Mouse (Mus musculus) spleen, adult 2 months (tissue): ENCODE measurements around the gene Serpinh1. TPM values are rescaled to one million over a fixed set of nuclear protein-coding genes. Genes with fewer than 3 reads are reported as not detected.

Source experiments
- DNase-seq, 2 experiments: peaks; one replicate each; pipeline versions ENCODE4 v3.0.0 to v3.0.0-alpha.2; 2012 to 2021; ENCODE audit warnings: low spot score in 2 of 2, low read depth in 1 of 2
- H3K27ac ChIP-seq: fragments of 200-500 bp; 2 replicates; pipeline ENCODE4 v1.5.1; 2012; ENCODE audit warnings: low read length, inconsistent platforms; ENCODE audit not compliant: insufficient read depth
- H3K27me3 ChIP-seq: fragments of 200-500 bp; 2 replicates; pipeline ENCODE4 v1.6.1; 2012; ENCODE audit warnings: mild to moderate bottlenecking, moderate library complexity, low read length, inconsistent platforms; ENCODE audit not compliant: control insufficient read depth, insufficient read depth
- H3K36me3 ChIP-seq: fragments of 200-500 bp; 2 replicates; pipeline ENCODE4 v1.6.1; 2012; ENCODE audit warnings: mild to moderate bottlenecking, low read length, inconsistent platforms; ENCODE audit not compliant: control insufficient read depth, insufficient read depth
- H3K4me1 ChIP-seq: fragments of 200-500 bp; 2 replicates; pipeline ENCODE4 v1.6.1; 2011; ENCODE audit warnings: inconsistent platforms; ENCODE audit not compliant: control insufficient read depth, insufficient read depth, insufficient read length
- H3K4me3 ChIP-seq: fragments of 200-500 bp; 2 replicates; pipeline ENCODE4 v1.5.1; 2011; ENCODE audit warnings: mild to moderate bottlenecking, inconsistent platforms; ENCODE audit not compliant: insufficient read depth, insufficient read length; ENCODE audit errors: extremely low read depth
- CTCF ChIP-seq: fragments of 200-500 bp; IDR thresholded peaks from 2 replicates; pipeline ENCODE4 v1.5.1; 2011; ENCODE audit warnings: mild to moderate bottlenecking, inconsistent platforms; ENCODE audit not compliant: insufficient read depth, insufficient read length, insufficient replicate concordance; ENCODE audit errors: extremely low read depth
- POLR2A ChIP-seq: fragments of 200-500 bp; IDR thresholded peaks from 2 replicates; pipeline ENCODE4 v1.6.1; 2011; ENCODE audit warnings: low read depth, low read length, inconsistent platforms
- WGBS: fragments of 180-500 bp; shearing (Covaris S2); methylation state at CpG from one replicate; pipeline ENCODE4 v1.1.7; 2018; 5-methylcytosine and 5-hydroxymethylcytosine counted together
- polyA plus RNA-seq: library from polyadenylated mRNA; depleted of rRNA; stranded (reverse); fragments of >200 nt; gene quantifications from 2 replicates; pipeline ENCODE4 v1.2.3, GENCODE M21; 2012

Serpinh1 gene
- polyA plus RNA-seq, 1 experiment: 69.3 TPM

DNA sequence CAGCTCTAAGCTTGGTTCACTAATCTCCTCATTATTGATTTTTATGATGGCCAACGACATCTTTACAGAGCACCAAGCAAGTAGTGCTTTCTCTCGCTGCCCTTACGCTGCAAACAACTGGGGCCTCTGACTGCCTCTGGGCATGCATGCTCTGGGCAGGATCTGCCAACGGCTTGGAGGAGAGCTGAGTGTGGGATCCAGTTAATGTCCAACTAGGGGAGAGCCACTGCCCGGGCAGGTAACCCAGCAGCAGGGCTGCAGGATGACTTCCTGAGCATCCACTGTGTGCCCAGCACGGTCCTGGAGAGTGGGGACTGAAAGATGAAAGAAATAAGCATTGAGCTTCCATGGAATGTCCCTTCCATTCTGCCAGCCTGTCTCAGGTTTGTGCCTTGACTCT lies 13.7 kb upstream of the Serpinh1 start:
- no peaks in the 10 kb centered on the region for H3K4me1 ChIP-seq
- H3K27me3 ChIP-seq: no peaks in the 10 kb centered on the region
- no peak overlapping the region for H3K4me3 ChIP-seq
- 86% methylated on average over 6 of the region's 6 CpGs for WGBS
- no peaks in the 10 kb centered on the region for H3K36me3 ChIP-seq
- TF ChIP-seq POLR2A (no peak), CTCF (no peak)
- H3K27ac ChIP-seq: no peak overlapping the region
- no peak for DNase-seq

- under 1% methylated on average over 5 of the region's 5 CpGs for WGBS
Observed at GRCm38 (mm10) chr7:99365069-99365468, 12.0 kb upstream of the Serpinh1 start.

GRCm38 (mm10) chr7:99362137-99362536 lies 9.1 kb upstream of the Serpinh1 start:
- no peak overlapping the region for H3K4me3 ChIP-seq
- H3K36me3 ChIP-seq: no peaks in the 10 kb centered on the region
- TF ChIP-seq POLR2A (no peak), CTCF (no peak)
- H3K27me3 ChIP-seq: no peaks in the 10 kb centered on the region
- 86% methylated on average over 2 of the region's 2 CpGs for WGBS
- H3K27ac ChIP-seq: no peak overlapping the region
- no peaks in the 10 kb centered on the region for H3K4me1 ChIP-seq
- no peak for DNase-seq

More at GRCm38 (mm10) chr7:99365069-99365468, 12.0 kb upstream of the Serpinh1 start:
- peak; percentile 32; the same call in 1 of the 2 replicates for TF ChIP-seq CTCF
- TF ChIP-seq POLR2A: no peak
- no peaks in the 10 kb centered on the region for H3K36me3 ChIP-seq
- no peaks in the 10 kb centered on the region for H3K4me1 ChIP-seq
- peak in 1 of 2 experiments; percentile 22 for DNase-seq
- no peak overlapping the region for H3K27ac ChIP-seq
- no peak overlapping the region for H3K4me3 ChIP-seq
- H3K27me3 ChIP-seq: no peaks in the 10 kb centered on the region

- H3K27ac ChIP-seq: peak overlapping the region; percentile 3; the same call in 1 of the 2 replicates
- H3K4me1 ChIP-seq: no peaks in the 10 kb centered on the region
- no peaks in the 10 kb centered on the region for H3K36me3 ChIP-seq
- TF ChIP-seq POLR2A (no peak), CTCF (no peak)
- no peaks in the 10 kb centered on the region for H3K27me3 ChIP-seq
- H3K4me3 ChIP-seq: no peak overlapping the region
- DNase-seq: no peak
- WGBS: 53% methylated on average over 8 of the region's 8 CpGs
Observed at GRCm38 (mm10) chr7:99360803-99361414, 7.9 kb upstream of the Serpinh1 start.

- 18% methylated on average over 10 of the region's 10 CpGs for whole genome bisulfite sequencing
Observed at GRCm38 (mm10) chr7:99360021-99360802, 7.2 kb upstream of the Serpinh1 start.

GRCm38 (mm10) chr7:99358371-99358770 lies 5.3 kb upstream of the Serpinh1 start:
- TF ChIP-seq POLR2A (no peak), CTCF (no peak)
- H3K4me3 ChIP-seq: no peak overlapping the region
- H3K4me1 ChIP-seq: no peaks in the 10 kb centered on the region
- WGBS: 86% methylated on average over 8 of the region's 8 CpGs
- H3K36me3 ChIP-seq: no peaks in the 10 kb centered on the region
- H3K27ac ChIP-seq: no peak overlapping the region
- no peak for DNase-seq
- H3K27me3 ChIP-seq: no peaks in the 10 kb centered on the region

More at GRCm38 (mm10) chr7:99360021-99360802, 7.2 kb upstream of the Serpinh1 start:
- TF ChIP-seq CTCF: no peak
- TF ChIP-seq POLR2A: no peak
- H3K27me3 ChIP-seq: no peaks in the 10 kb centered on the region
- H3K4me3 ChIP-seq: no peak overlapping the region
- DNase-seq: peak in 1 of 2 experiments; percentile 10
- no peaks in the 10 kb centered on the region for H3K4me1 ChIP-seq
- H3K27ac ChIP-seq: peak overlapping the region; percentile 3; the same call in 1 of the 2 replicates
- no peaks in the 10 kb centered on the region for H3K36me3 ChIP-seq
